Mouse (Mus musculus) intestine, embryonic 16.5 days (tissue): Measurements from ENCODE around the gene Jph3. TPM values are rescaled to one million over a fixed set of nuclear protein-coding genes. Genes with fewer than 3 reads are reported as not detected.

ENCODE experiments used
- ATAC-seq: fragments of 200-750 bp; cut with Nextera tagmentation; 2 replicates; pipeline ENCODE4 v1.8.0; 2017; ENCODE audit warnings: moderate TSS enrichment, moderate library complexity
- H3K27ac ChIP-seq: fragments of 300-500 bp; sonication (generic); 2 replicates; pipeline ENCODE4 v1.5.1; 2014; ENCODE audit warnings: mild to moderate bottlenecking, low read length
- H3K27me3 ChIP-seq: fragments of 300-500 bp; sonication (generic); replicated peaks from 2 replicates; pipeline ENCODE4 v1.6.1; 2014; ENCODE audit warnings: low read length, control low read depth, mixed read lengths; ENCODE audit not compliant: control insufficient read depth, insufficient read depth
- H3K36me3 ChIP-seq: fragments of 300-500 bp; sonication (generic); 2 replicates; pipeline ENCODE4 v1.6.1; 2014; ENCODE audit warnings: low read length, control low read depth; ENCODE audit not compliant: control insufficient read depth, insufficient read depth
- H3K4me1 ChIP-seq: fragments of 300-500 bp; sonication (generic); 2 replicates; pipeline ENCODE4 v1.6.1; 2014; ENCODE audit warnings: low read length, control low read depth, mixed read lengths; ENCODE audit not compliant: control insufficient read depth, insufficient read depth
- H3K4me2 ChIP-seq: fragments of 300-500 bp; sonication (generic); 2 replicates; pipeline ENCODE4 v1.6.1; 2014; ENCODE audit warnings: low read depth, low read length, control low read depth
- H3K4me3 ChIP-seq: fragments of 300-500 bp; sonication (generic); 2 replicates; pipeline ENCODE4 v1.5.1; 2014; ENCODE audit warnings: mild to moderate bottlenecking, low read length
- H3K9ac ChIP-seq: fragments of 300-500 bp; sonication (generic); 2 replicates; pipeline ENCODE4 v1.6.1; 2014; ENCODE audit warnings: low read depth, low read length
- H3K9me3 ChIP-seq: fragments of 300-500 bp; sonication (generic); 2 replicates; pipeline ENCODE4 v1.6.1; 2016; ENCODE audit warnings: low read length, control low read depth; ENCODE audit not compliant: control insufficient read depth
- WGBS: fragments of 180-500 bp; shearing (Covaris S2); extraction: QIAGEN DNeasy Blood & Tissue Kit; methylation state at CpG from one replicate; pipeline ENCODE4 v1.1.7; 2014; 5-methylcytosine and 5-hydroxymethylcytosine counted together
- polyA plus RNA-seq: library from polyadenylated mRNA; unstranded; fragments of >200 nt; fragmentation: Nextera tagmentation; extraction: Ambion mirVana; gene quantifications from 2 replicates; pipeline ENCODE4 v1.2.1, GENCODE M21; 2015

The Jph3 gene
- 2.8 and 3.3 TPM in 2 replicates for polyA plus RNA-seq

DNA sequence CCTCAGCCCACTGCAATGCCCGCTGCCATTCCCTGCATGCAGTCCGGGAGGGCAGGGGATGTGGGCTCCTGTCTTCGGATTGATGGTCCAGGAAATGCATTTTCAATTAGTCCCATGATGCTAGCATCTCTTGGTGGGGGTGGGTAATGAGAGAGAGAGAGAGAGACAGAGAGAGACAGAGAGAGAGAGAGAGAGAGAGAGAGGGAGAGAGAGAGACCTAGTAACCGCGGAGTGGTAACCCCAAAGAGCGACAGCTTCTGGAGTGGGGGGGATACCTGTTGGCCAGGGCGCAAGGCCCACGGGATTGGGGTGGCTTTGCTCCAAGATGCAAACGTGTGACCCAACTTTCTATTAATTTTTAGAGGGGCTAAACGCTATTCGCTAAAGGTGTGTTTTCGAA, at the start of gene Jph3:
TSS of gene Jph3 (plus strand) at position 301 of the 400 bp plus-strand sequence.
- ATAC-seq: no peak
- peak within 1 kb of the TSS; percentile 73 for H3K4me2 ChIP-seq
- peak within 1 kb of the TSS; percentile 50 for H3K4me3 ChIP-seq
- H3K4me1 ChIP-seq: peaks cover 7% of the 10 kb centered on the region
- no peak within 1 kb of the TSS for H3K27ac ChIP-seq
- peaks cover 57% of the 10 kb centered on the region for H3K27me3 ChIP-seq
- 9% methylated on average over 12 of the region's 12 CpGs for WGBS
- no peaks in the 10 kb centered on the region for H3K9me3 ChIP-seq
- H3K9ac ChIP-seq: no peak within 1 kb of the TSS
- H3K36me3 ChIP-seq: no peaks in the 10 kb centered on the region

DNA sequence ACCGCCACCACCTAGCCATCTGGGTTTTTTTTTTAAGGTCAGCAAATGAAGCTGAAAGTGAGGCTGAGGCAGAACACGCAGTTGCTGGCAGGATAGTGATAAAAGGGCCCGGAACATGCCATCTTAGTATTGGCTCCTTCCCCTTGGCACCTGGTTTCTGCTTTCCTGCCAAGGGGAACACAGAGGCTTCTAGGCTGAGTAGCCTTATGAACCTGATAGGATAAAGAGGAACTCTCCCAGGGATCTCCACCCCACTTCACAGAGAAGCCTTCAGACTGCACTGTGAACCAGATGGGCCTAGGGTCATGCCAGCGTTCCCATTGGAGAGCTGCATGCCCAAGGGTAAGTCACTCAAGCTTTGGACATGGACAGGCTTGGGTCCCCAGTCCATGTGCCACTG, 48.5 kb upstream of the Jph3 start:
- no peak for ATAC-seq

DNA sequence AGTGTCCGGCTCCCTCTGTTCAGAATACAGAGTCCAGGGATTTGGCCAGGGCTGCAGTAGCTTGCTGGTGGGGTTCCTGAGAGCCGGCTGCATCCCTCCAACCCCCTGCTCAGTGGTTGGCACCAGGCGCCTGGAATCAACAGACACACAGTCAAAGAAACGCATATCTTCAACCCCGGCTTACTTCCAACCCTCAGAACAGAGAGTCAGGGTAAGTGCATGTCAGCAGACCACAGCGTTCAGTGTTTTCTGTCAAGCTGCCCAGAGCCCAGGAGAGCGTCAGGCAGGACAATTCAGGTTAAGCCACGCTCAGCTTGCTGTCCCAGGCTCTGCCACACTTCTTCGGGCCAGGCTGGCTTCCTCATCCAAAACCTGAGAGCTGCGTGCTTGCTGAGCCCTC, 48.0 kb upstream of the Jph3 start:
- Histone ChIP-seq H3K36me3 (no peaks in the 10 kb centered on the region), H3K27ac (no peak overlapping the region), H3K4me1 (no peaks in the 10 kb centered on the region), H3K9me3 (no peaks in the 10 kb centered on the region), H3K9ac (no peak overlapping the region), H3K4me2 (no peak overlapping the region), H3K27me3 (no peaks in the 10 kb centered on the region), H3K4me3 (no peak overlapping the region)
- ATAC-seq: no peak
- 65% methylated on average over 10 of the region's 10 CpGs for WGBS

More for the DNA sequence above, 48.5 kb upstream of the Jph3 start:
- no peak overlapping the region for H3K4me3 ChIP-seq
- no peak overlapping the region for H3K27ac ChIP-seq
- H3K27me3 ChIP-seq: no peaks in the 10 kb centered on the region
- no peaks in the 10 kb centered on the region for H3K9me3 ChIP-seq
- no peak overlapping the region for H3K4me2 ChIP-seq
- H3K9ac ChIP-seq: no peak overlapping the region
- WGBS: 89% methylated on average over 4 of the region's 4 CpGs
- H3K36me3 ChIP-seq: no peaks in the 10 kb centered on the region
- H3K4me1 ChIP-seq: no peaks in the 10 kb centered on the region

DNA sequence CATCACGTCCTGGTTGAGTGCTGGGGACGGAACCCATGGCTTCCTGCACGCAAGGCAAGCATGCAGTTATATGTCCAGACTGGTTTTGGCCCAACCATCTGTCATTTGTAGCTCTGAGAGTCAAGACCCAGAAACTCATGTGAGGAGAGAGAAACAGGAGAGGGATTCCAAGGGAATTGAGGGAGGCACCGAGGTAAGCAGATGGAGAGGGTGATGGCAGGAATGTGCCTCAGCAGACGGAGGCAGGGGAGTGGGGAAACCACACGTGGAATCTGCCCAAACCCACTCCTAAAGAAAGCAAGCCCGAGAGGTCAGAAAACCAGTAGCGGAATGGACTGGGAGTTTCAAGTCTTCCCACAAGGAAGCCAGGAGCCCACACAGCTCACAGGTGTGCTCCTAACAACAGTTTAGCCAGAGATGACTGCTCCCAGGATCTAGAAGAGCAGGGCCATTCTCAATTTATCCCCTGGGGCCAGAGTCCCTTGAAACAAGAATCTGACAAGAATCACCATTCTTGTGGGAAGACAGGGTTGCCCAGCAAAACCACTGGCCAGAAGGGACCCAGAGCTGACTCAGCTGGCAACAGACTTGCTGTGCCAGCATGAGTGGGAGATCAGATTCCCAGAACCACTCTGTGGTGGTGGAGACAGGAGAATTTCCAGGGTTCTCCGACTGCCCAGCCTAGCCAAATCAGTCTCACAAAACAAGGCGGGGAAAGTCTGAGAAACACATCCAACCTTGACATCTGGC, 46.2 kb upstream of the Jph3 start:
- Histone ChIP-seq H3K27ac (no peak overlapping the region), H3K9ac (no peak overlapping the region), H3K4me1 (no peaks in the 10 kb centered on the region), H3K36me3 (no peaks in the 10 kb centered on the region), H3K27me3 (no peaks in the 10 kb centered on the region), H3K4me2 (no peak overlapping the region), H3K9me3 (no peaks in the 10 kb centered on the region), H3K4me3 (no peak overlapping the region)
- ATAC-seq: no peak
- 66% methylated on average over 10 of the region's 10 CpGs for WGBS

DNA sequence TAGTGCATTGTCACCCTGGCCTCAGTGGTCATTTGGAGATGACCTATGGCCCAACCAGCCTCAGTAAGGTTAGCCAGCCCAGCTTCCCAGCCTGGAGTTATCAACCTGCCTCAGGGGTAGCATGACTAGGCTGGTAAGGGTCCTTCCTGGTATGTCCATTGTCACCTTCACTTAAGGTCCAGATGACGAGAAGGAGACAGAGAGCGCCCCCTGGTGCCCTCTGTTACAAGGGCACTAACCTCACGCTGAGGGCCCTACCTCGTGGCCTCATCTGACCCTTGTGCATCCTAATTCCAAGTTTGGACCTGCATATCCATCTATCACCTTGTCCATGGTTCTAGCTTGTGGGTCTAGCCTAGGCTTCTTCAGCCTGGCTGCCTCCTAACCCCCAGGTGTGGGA, 44.0 kb upstream of the Jph3 start:
- Histone ChIP-seq H3K4me3 (no peak overlapping the region), H3K9ac (no peak overlapping the region), H3K27ac (no peak overlapping the region), H3K4me2 (no peak overlapping the region), H3K4me1 (no peaks in the 10 kb centered on the region), H3K9me3 (no peaks in the 10 kb centered on the region), H3K36me3 (no peaks in the 10 kb centered on the region), H3K27me3 (no peaks in the 10 kb centered on the region)
- WGBS: 12% methylated on average over 4 of the region's 4 CpGs
- ATAC-seq: no peak

DNA sequence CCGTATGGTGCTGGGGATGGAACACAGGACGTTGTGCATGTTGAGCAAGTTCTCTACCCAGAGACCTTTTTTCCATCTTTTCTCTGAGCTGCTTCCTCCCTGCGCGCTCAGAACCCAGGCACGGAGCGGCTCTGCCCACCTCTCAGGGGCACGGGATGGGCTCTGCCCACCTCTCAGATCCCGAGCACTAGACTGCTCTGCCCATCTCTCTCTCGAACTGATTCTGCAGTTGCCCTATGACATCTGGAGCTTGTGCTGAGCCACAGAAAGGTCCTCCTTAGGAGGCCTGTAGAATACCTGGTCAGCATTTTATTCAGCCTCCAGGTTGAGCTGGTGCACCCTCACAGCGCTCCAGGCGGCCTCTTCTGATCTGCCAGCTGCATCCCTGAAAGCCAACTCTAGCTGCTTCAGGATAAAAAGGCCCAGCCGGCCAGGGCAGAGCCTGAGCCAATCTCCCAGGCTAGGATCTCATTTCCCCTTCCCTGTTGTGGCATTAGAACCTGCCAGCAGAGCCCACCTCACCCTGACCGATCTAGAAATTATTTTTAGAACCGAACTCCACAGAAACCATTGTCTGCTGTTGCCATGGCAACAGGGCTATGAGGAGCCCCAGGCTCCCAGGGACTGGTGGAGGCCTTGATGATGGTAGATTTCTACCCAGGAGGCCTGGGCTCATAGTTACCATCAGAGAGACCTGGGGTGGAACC, 41.8 kb upstream of the Jph3 start:
- no peaks in the 10 kb centered on the region for H3K9me3 ChIP-seq
- WGBS: 56% methylated on average over 14 of the region's 14 CpGs
- H3K4me3 ChIP-seq: no peak overlapping the region
- no peaks in the 10 kb centered on the region for H3K4me1 ChIP-seq
- H3K9ac ChIP-seq: no peak overlapping the region
- no peaks in the 10 kb centered on the region for H3K27me3 ChIP-seq
- no peaks in the 10 kb centered on the region for H3K36me3 ChIP-seq
- no peak overlapping the region for H3K27ac ChIP-seq
- no peak for ATAC-seq
- no peak overlapping the region for H3K4me2 ChIP-seq

DNA sequence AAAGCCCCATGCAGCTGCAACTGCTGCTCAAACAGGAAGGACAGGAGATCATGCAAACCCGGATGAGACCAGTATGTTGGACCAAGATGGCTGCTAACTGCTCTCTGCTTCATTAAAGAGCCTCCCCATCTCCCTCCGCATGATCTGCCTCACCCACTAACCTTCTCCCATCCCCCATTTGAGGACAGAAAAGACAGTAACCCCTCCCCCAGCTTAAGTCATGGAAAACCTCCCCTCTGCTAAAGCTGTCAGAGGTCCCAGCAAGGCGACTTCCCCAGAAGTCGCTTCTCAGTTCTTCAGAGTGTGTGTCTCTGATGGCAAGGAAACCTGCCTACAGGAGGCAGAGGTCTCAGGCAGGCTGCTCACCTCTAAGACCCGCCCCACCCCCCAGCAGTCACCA, 40.9 kb upstream of the Jph3 start:
- WGBS: 37% methylated on average over 5 of the region's 5 CpGs
- no peak for ATAC-seq

DNA sequence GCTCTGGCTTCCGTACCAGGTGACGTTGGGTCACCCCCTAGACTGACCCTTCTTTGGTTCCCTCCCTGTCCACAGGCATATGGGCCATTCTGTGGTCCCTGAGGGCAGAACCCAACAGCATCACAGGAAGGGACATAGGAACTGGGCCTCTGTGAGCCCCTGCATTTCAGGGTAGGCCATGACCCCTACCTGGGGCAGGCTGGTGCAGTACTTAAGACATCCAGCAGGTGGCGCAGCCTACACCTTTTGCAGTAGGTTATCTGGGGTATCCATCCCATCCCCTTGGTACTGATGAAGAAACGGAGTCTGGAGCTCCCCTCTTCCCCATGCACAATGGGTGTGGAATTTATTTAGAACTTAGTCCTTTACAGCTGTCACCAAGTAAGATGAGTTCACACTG, 35.0 kb upstream of the Jph3 start:
- no peaks in the 10 kb centered on the region for H3K36me3 ChIP-seq
- H3K4me1 ChIP-seq: peaks cover 8% of the 10 kb centered on the region; the same call in 1 of the 2 replicates
- H3K4me3 ChIP-seq: no peak overlapping the region
- 53% methylated on average over 4 of the region's 4 CpGs for WGBS
- H3K9ac ChIP-seq: no peak overlapping the region
- H3K27me3 ChIP-seq: no peaks in the 10 kb centered on the region
- H3K4me2 ChIP-seq: no peak overlapping the region
- H3K27ac ChIP-seq: no peak overlapping the region
- no peak for ATAC-seq
- H3K9me3 ChIP-seq: no peaks in the 10 kb centered on the region

More for the DNA sequence above, 40.9 kb upstream of the Jph3 start:
- Histone ChIP-seq H3K4me2 (no peak overlapping the region), H3K4me1 (no peaks in the 10 kb centered on the region), H3K36me3 (no peaks in the 10 kb centered on the region), H3K4me3 (no peak overlapping the region), H3K27me3 (no peaks in the 10 kb centered on the region), H3K9me3 (no peaks in the 10 kb centered on the region), H3K27ac (no peak overlapping the region), H3K9ac (no peak overlapping the region)

DNA sequence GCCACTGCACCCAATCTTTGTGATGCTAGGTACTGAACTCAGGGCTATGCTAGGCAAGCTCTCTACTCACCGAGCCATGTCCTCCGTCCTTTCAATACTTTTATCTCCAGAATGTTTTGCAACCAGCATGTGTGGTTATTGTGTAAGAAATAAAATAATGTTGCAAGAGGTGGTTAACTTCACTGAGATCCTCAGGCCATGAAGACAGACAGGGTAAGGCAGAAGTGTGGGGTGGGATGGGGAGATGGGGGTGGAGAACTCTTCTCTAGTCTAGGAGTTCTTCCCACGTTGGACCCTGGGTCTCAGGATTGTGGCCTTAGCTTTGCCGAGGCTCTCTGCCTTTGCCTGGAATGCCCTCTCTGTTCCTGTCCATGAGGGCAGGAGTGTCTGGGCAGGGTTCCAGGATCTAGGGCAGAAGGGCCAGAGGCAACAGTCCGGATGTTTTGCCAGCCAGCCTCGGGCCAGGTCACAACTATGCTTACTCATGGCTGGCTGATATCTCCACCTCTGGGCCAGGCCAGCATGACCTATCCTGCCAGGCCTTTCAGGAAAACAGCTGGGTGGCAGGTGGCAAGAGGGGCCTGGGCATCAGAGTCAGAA, 33.7 kb upstream of the Jph3 start:
- Histone ChIP-seq H3K9ac (no peak overlapping the region), H3K4me3 (no peak overlapping the region), H3K4me2 (no peak overlapping the region), H3K27ac (no peak overlapping the region), H3K9me3 (no peaks in the 10 kb centered on the region), H3K36me3 (no peaks in the 10 kb centered on the region), H3K27me3 (no peaks in the 10 kb centered on the region), H3K4me1 (peaks cover 8% of the 10 kb centered on the region; the same call in 1 of the 2 replicates)
- no peak for ATAC-seq
- WGBS: 75% methylated on average over 6 of the region's 6 CpGs
